Mouse (Mus musculus) hindbrain, postnatal 0 days (tissue): ENCODE measurements around the gene Slc15a2. TPM values are rescaled to one million over a fixed set of nuclear protein-coding genes. Genes with fewer than 3 reads are reported as not detected.

ENCODE experiments used
- ATAC-seq: fragments of 200-750 bp; cut with Nextera tagmentation; 2 replicates; pipeline ENCODE4 v1.8.0; 2017; ENCODE audit warnings: mild to moderate bottlenecking, moderate TSS enrichment, moderate library complexity
- DNase-seq: peaks from one replicate; pipeline ENCODE4 v3.0.0-alpha.2; 2015; ENCODE audit warnings: low spot score
- H3K27ac ChIP-seq: fragments of 300-500 bp; sonication (generic); 2 replicates; pipeline ENCODE4 v1.5.1; 2014; ENCODE audit warnings: mild to moderate bottlenecking
- H3K27me3 ChIP-seq: fragments of 300-500 bp; sonication (generic); 2 replicates; pipeline ENCODE4 v1.6.1; 2014; ENCODE audit warnings: low read length, mixed read lengths; ENCODE audit not compliant: insufficient read depth
- H3K36me3 ChIP-seq: fragments of 300-500 bp; sonication (generic); 2 replicates; pipeline ENCODE4 v1.6.1; 2014; ENCODE audit warnings: low read length, mixed read lengths; ENCODE audit not compliant: insufficient read depth
- H3K4me1 ChIP-seq: fragments of 300-500 bp; sonication (generic); 2 replicates; pipeline ENCODE4 v1.6.1; 2014; ENCODE audit warnings: antibody characterized with exemption, low read length, mixed read lengths; ENCODE audit not compliant: insufficient read depth
- H3K4me2 ChIP-seq: fragments of 300-500 bp; sonication (generic); 2 replicates; pipeline ENCODE4 v1.6.1; 2014; ENCODE audit warnings: low read depth, mild to moderate bottlenecking, low read length, moderate library complexity, mixed read lengths
- H3K4me3 ChIP-seq: fragments of 300-500 bp; sonication (generic); 2 replicates; pipeline ENCODE4 v1.5.1; 2014; ENCODE audit warnings: low read length
- H3K9ac ChIP-seq: fragments of 300-500 bp; sonication (generic); replicated peaks from 2 replicates; pipeline ENCODE4 v1.6.1; 2014; ENCODE audit warnings: mild to moderate bottlenecking, low read length, moderate library complexity, mixed read lengths
- H3K9me3 ChIP-seq: fragments of 300-500 bp; sonication (generic); 2 replicates; pipeline ENCODE4 v1.6.1; 2016; ENCODE audit warnings: low read length, mixed read lengths
- CTCF ChIP-seq: IDR thresholded peaks from 2 replicates; pipeline ENCODE4 v1.5.1; 2016; ENCODE audit warnings: antibody characterized with exemption, control low read depth, low read depth
- WGBS: fragments of 180-500 bp; shearing (Covaris S2); extraction: QIAGEN DNeasy Blood & Tissue Kit; methylation state at CpG from one replicate; pipeline ENCODE4 v1.1.7; 2014; 5-methylcytosine and 5-hydroxymethylcytosine counted together
- polyA plus RNA-seq: library from polyadenylated mRNA; unstranded; fragments of >200 nt; fragmentation: Nextera tagmentation; extraction: Ambion mirVana; gene quantifications from 2 replicates; pipeline ENCODE4 v1.2.1, GENCODE M21; 2015
- total RNA-seq: library from RNA; depleted of rRNA; stranded (reverse); fragments of >200 nt; gene quantifications from 2 replicates; pipeline ENCODE4 v1.2.3, GENCODE M21; 2014

Slc15a2 gene
- total and polyA plus RNA-seq, 2 experiments from 2014 or later, result 25.5 to 30.3 TPM

- Histone ChIP-seq H3K9me3 (no peaks in the 10 kb centered on the region), H3K9ac (no peak overlapping the region), H3K27me3 (no peaks in the 10 kb centered on the region), H3K4me3 (no peak overlapping the region), H3K4me1 (no peaks in the 10 kb centered on the region), H3K4me2 (no peak overlapping the region), H3K36me3 (no peaks in the 10 kb centered on the region), H3K27ac (no peak overlapping the region; the same call in 1 of the 2 replicates)
- TF ChIP-seq CTCF, result no peak
- no peak for ATAC-seq
- 80% methylated on average over 2 of the region's 2 CpGs for WGBS
- no peak for DNase-seq
Observed at GRCm38 (mm10) chr16:36771244-36771643, 13.5 kb downstream of the Slc15a2 start.

GRCm38 (mm10) chr16:36770830-36771229 lies 13.9 kb downstream of the Slc15a2 start:
- WGBS, result 42% methylated on average over 4 of the region's 4 CpGs

GRCm38 (mm10) chr16:36770191-36770771 lies 14.5 kb downstream of the Slc15a2 start:
- no peak for TF ChIP-seq CTCF
- no peak overlapping the region for H3K4me3 ChIP-seq
- no peaks in the 10 kb centered on the region for H3K4me1 ChIP-seq
- no peak overlapping the region for H3K9ac ChIP-seq
- no peak overlapping the region for H3K4me2 ChIP-seq
- H3K36me3 ChIP-seq, result no peaks in the 10 kb centered on the region
- H3K27me3 ChIP-seq, result no peaks in the 10 kb centered on the region
- no peak for ATAC-seq
- H3K9me3 ChIP-seq, result no peaks in the 10 kb centered on the region
- H3K27ac ChIP-seq, result no peak overlapping the region; the same call in 1 of the 2 replicates
- DNase-seq, result no peak
- 76% methylated on average over 8 of the region's 13 CpGs for WGBS

More at GRCm38 (mm10) chr16:36770830-36771229, 13.9 kb downstream of the Slc15a2 start:
- Histone ChIP-seq H3K9ac (no peak overlapping the region), H3K27ac (no peak overlapping the region; the same call in 1 of the 2 replicates), H3K4me2 (no peak overlapping the region), H3K4me3 (no peak overlapping the region), H3K36me3 (no peaks in the 10 kb centered on the region), H3K4me1 (no peaks in the 10 kb centered on the region), H3K9me3 (no peaks in the 10 kb centered on the region), H3K27me3 (no peaks in the 10 kb centered on the region)
- no peak for TF ChIP-seq CTCF
- ATAC-seq, result peak; percentile 66; the same call in 1 of the 2 replicates
- peak; percentile 47 for DNase-seq

GRCm38 (mm10) chr16:36751979-36752378 lies 32.8 kb downstream of the Slc15a2 start:
- no peaks in the 10 kb centered on the region for H3K27me3 ChIP-seq
- H3K36me3 ChIP-seq, result no peaks in the 10 kb centered on the region
- DNase-seq (no peak), ATAC-seq (no peak)
- 93% methylated on average over 3 of the region's 3 CpGs for WGBS
- H3K4me1 ChIP-seq, result no peaks in the 10 kb centered on the region
- H3K27ac ChIP-seq, result no peak overlapping the region
- H3K4me2 ChIP-seq, result no peak overlapping the region
- no peak overlapping the region for H3K9ac ChIP-seq
- no peaks in the 10 kb centered on the region for H3K9me3 ChIP-seq
- no peak for TF ChIP-seq CTCF
- no peak overlapping the region for H3K4me3 ChIP-seq

- Histone ChIP-seq H3K9ac (no peak overlapping the region), H3K27ac (no peak overlapping the region), H3K36me3 (no peaks in the 10 kb centered on the region), H3K9me3 (no peaks in the 10 kb centered on the region), H3K4me1 (no peaks in the 10 kb centered on the region), H3K4me3 (no peak overlapping the region), H3K27me3 (no peaks in the 10 kb centered on the region), H3K4me2 (no peak overlapping the region)
- WGBS, result 80% methylated on average over 2 of the region's 2 CpGs
- no peak for TF ChIP-seq CTCF
- ATAC-seq, result no peak
- no peak for DNase-seq
Observed at GRCm38 (mm10) chr16:36747767-36748166, 37.0 kb downstream of the Slc15a2 start.

- no peak overlapping the region for H3K27ac ChIP-seq
- WGBS, result 88% methylated on average over 4 of the region's 4 CpGs
- H3K4me2 ChIP-seq, result no peak overlapping the region
- no peaks in the 10 kb centered on the region for H3K36me3 ChIP-seq
- no peaks in the 10 kb centered on the region for H3K4me1 ChIP-seq
- no peaks in the 10 kb centered on the region for H3K9me3 ChIP-seq
- H3K27me3 ChIP-seq, result no peaks in the 10 kb centered on the region
- TF ChIP-seq CTCF, result no peak
- H3K4me3 ChIP-seq, result no peak overlapping the region
- DNase-seq (no peak), ATAC-seq (no peak)
- no peak overlapping the region for H3K9ac ChIP-seq
Observed at GRCm38 (mm10) chr16:36747068-36747467, 37.7 kb downstream of the Slc15a2 start.

- ATAC-seq (no peak), DNase-seq (no peak)
- Histone ChIP-seq H3K36me3 (no peaks in the 10 kb centered on the region), H3K4me3 (no peak overlapping the region), H3K4me1 (no peaks in the 10 kb centered on the region), H3K27me3 (no peaks in the 10 kb centered on the region), H3K4me2 (no peak overlapping the region), H3K9ac (no peak overlapping the region), H3K27ac (no peak overlapping the region), H3K9me3 (no peaks in the 10 kb centered on the region)
- 93% methylated on average over 8 of the region's 8 CpGs for WGBS
- TF ChIP-seq CTCF, result no peak
Observed at GRCm38 (mm10) chr16:36743580-36743979, 41.2 kb downstream of the Slc15a2 start.
